Mouse (Mus musculus) C2C12 (cell line): ENCODE results near the gene Gm8257.
"Not testable (repeated sequence)": the region's sequence is repeated elsewhere in the genome, so short reads cannot be mapped to it uniquely, and the experiment has no call there.

ENCODE experiments used
- CTCF ChIP-seq: IDR thresholded peaks from one replicate; pipeline ENCODE4 v1.5.1; 2011; ENCODE audit not compliant: control insufficient read depth, insufficient read depth, insufficient read length
- MAX ChIP-seq: IDR thresholded peaks from one replicate; pipeline ENCODE4 v1.6.1; 2011; ENCODE audit warnings: mild to moderate bottlenecking, control low read depth
- MYOD1 ChIP-seq: IDR thresholded peaks from one replicate; pipeline ENCODE4 v1.6.1; 2011; ENCODE audit warnings: low read depth; ENCODE audit not compliant: control insufficient read depth, insufficient read length

- TF ChIP-seq MAX, CTCF, MYOD1: not testable (repeated sequence)
Observed at GRCm38 (mm10) chr14:44627737-44628136, 78.5 kb downstream of the Gm8257 start, which contains the start of gene Gm5624.
